Mouse (Mus musculus) embryonic fibroblast, embryonic 13.5 days (primary cell): Measurements from ENCODE around the gene Serpinf2.

Experiments
- CTCF ChIP-seq: IDR thresholded peaks from 2 replicates; pipeline ENCODE4 v1.5.1; 2011; ENCODE audit warnings: mild to moderate bottlenecking, control low read depth, low read length, moderate library complexity, borderline replicate concordance; ENCODE audit not compliant: insufficient read depth
- POLR2A ChIP-seq: IDR thresholded peaks from 2 replicates; pipeline ENCODE4 v1.6.1; 2011; ENCODE audit warnings: low read depth, mild to moderate bottlenecking, control low read depth, low read length, moderate library complexity

GRCm38 (mm10) chr11:75410591-75410990, 28.8 kb downstream of the Serpinf2 start:
- TF ChIP-seq CTCF (no peak), POLR2A (no peak)
